23 mouse cellular contexts compared by ENCODE assay signal in the genomic region with DNA sequence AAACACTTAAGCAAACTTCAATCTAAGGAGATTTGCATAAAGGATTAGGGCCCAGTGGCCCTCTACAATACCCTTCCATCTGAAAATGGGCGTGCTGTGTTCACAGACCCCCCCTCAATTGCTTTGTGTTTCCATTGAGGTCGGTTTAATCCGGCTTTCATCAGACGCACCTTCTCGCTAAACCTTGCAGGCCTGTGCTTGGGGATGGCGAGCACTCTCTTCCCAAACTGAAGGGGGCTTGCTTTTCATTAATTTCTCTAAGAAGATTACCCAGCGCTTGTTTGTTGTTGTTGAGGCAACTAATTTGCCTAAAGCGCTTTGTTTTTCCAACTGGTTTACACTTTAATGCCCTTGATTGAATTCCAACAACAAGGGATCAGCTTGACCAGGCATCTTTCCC.
DNase-seq lines count a peak whose midpoint lies in the region; ATAC-seq and TF ChIP-seq lines count a peak whose summit lies in the region.
"Had no signal": no experiment of that assay in that cellular context is flagged by ENCODE, and none has a peak within 500 bp of the region (broad histone marks: within the 10 kb centered on the region; RNA-seq: fewer than 3 reads in every experiment).

No protein-coding gene starts in this region.

- no peaks in the 10 kb centered on the region for H3K9me3 ChIP-seq in hindbrain, embryonic 11.5 days (ENCODE audit: control insufficient read depth, low read length)
- no peaks in the 10 kb centered on the region for H3K9me3 ChIP-seq in hindbrain, embryonic 12.5 days (replicated peaks)
- H3K9me3 ChIP-seq in midbrain, embryonic 11.5 days (ENCODE audit: control insufficient read depth, low read length): no peaks in the 10 kb centered on the region
- H3K9me3 ChIP-seq in midbrain, postnatal 0 days (ENCODE audit: low read length): no peaks in the 10 kb centered on the region
- H3K9me3 ChIP-seq in kidney, embryonic 16.5 days (ENCODE audit: low read length): no peaks in the 10 kb centered on the region
- H3K9me3 ChIP-seq: embryonic facial prominence, embryonic 12.5 days had no signal

- no peak for ATAC-seq in hindbrain, embryonic 11.5 days (ENCODE audit: low FRiP score)
- ATAC-seq in hindbrain, embryonic 12.5 days (ENCODE audit: low FRiP score): no peak
- ATAC-seq in midbrain, embryonic 11.5 days (ENCODE audit: low FRiP score): peak; percentile 49; the same call in 1 of the 2 replicates
- ATAC-seq in midbrain, postnatal 0 days (ENCODE audit: low FRiP score): no peak
- no peak for ATAC-seq in kidney, embryonic 16.5 days (ENCODE audit: low FRiP score, low TSS enrichment)
- ATAC-seq: CD4-positive, CD25-positive, alpha-beta regulatory T cell, adult 4 months; intestine, postnatal 0 days had no signal

- 13% methylated on average over 8 of the region's 8 CpGs for WGBS in hindbrain, embryonic 11.5 days
- whole genome bisulfite sequencing in hindbrain, embryonic 12.5 days: 16% methylated on average over 8 of the region's 8 CpGs
- WGBS in midbrain, embryonic 11.5 days: 4% methylated on average over 8 of the region's 8 CpGs
- WGBS in midbrain, postnatal 0 days: 36% methylated on average over 8 of the region's 8 CpGs
- WGBS in kidney, embryonic 16.5 days: 35% methylated on average over 8 of the region's 8 CpGs

- H3K9ac ChIP-seq in hindbrain, embryonic 11.5 days (ENCODE audit: low read depth, low read length): no peak overlapping the region
- no peak overlapping the region for H3K9ac ChIP-seq in hindbrain, embryonic 12.5 days
- peak overlapping the region; percentile 16; the same call in 1 of the 2 replicates for H3K9ac ChIP-seq in midbrain, embryonic 11.5 days (ENCODE audit: low read length)
- no peak overlapping the region for H3K9ac ChIP-seq in midbrain, postnatal 0 days (replicated peaks; ENCODE audit: low read length, poor library complexity, severe bottlenecking)
- no peak overlapping the region for H3K9ac ChIP-seq in kidney, embryonic 16.5 days (replicated peaks; ENCODE audit: low read length)
- H3K9ac ChIP-seq: embryonic facial prominence, embryonic 12.5 days; liver, embryonic 14.5 days had no signal

- no peak for TF ChIP-seq CTCF in midbrain, postnatal 0 days (IDR thresholded peaks at IDR 0.05)
- no peak for TF ChIP-seq CTCF in brain, embryonic 14.5 days (IDR thresholded peaks at IDR 0.05; ENCODE audit: borderline replicate concordance, extremely low read depth, insufficient read depth, insufficient read length)

- no peak overlapping the region for H3K4me3 ChIP-seq in hindbrain, embryonic 11.5 days (ENCODE audit: low read depth, low read length)
- no peak overlapping the region for H3K4me3 ChIP-seq in hindbrain, embryonic 12.5 days
- no peak overlapping the region for H3K4me3 ChIP-seq in midbrain, embryonic 11.5 days (ENCODE audit: low read depth, low read length)
- H3K4me3 ChIP-seq in midbrain, postnatal 0 days (ENCODE audit: low read depth, low read length): no peak overlapping the region
- H3K4me3 ChIP-seq in kidney, embryonic 16.5 days (ENCODE audit: low read length): no peak overlapping the region
- H3K4me3 ChIP-seq: embryonic facial prominence, embryonic 12.5 days had no signal

- H3K27me3 ChIP-seq in hindbrain, embryonic 11.5 days (ENCODE audit: control insufficient read depth, insufficient read depth, low read length): 0 out of 2 replicates have a peak, but pooled peaks cover 2% of the 10 kb centered on the region
- peaks cover 21% of the 10 kb centered on the region for H3K27me3 ChIP-seq in hindbrain, embryonic 12.5 days
- H3K27me3 ChIP-seq in midbrain, embryonic 11.5 days (ENCODE audit: control insufficient read depth, insufficient read depth, low read length): peaks cover 2% of the 10 kb centered on the region; the same call in 1 of the 2 replicates
- peaks cover 6% of the 10 kb centered on the region; the same call in 1 of the 2 replicates for H3K27me3 ChIP-seq in midbrain, postnatal 0 days (ENCODE audit: insufficient read depth, low read length)
- H3K27me3 ChIP-seq in kidney, embryonic 16.5 days (ENCODE audit: insufficient read depth, low read length): peaks cover 54% of the 10 kb centered on the region

- no peaks in the 10 kb centered on the region for H3K36me3 ChIP-seq in hindbrain, embryonic 11.5 days (ENCODE audit: control insufficient read depth, insufficient read depth, low read length)
- H3K36me3 ChIP-seq in hindbrain, embryonic 12.5 days: no peaks in the 10 kb centered on the region
- H3K36me3 ChIP-seq in midbrain, embryonic 11.5 days (ENCODE audit: control insufficient read depth, insufficient read depth, low read length): no peaks in the 10 kb centered on the region
- H3K36me3 ChIP-seq in midbrain, postnatal 0 days (ENCODE audit: insufficient read depth, low read length): no peaks in the 10 kb centered on the region
- no peaks in the 10 kb centered on the region for H3K36me3 ChIP-seq in kidney, embryonic 16.5 days (ENCODE audit: insufficient read depth, low read length)
- H3K36me3 ChIP-seq: embryonic facial prominence, embryonic 12.5 days had no signal

- peak; percentile 12 for DNase-seq in hindbrain, embryonic 11.5 days (ENCODE audit: low spot score)
- no peak for DNase-seq in midbrain, embryonic 11.5 days (ENCODE audit: low spot score, missing footprints)
- no peak for DNase-seq in midbrain, postnatal 0 days (ENCODE audit: low spot score)
- peak; percentile 83 for DNase-seq in brain, embryonic 14.5 days (ENCODE audit: low read depth)
- DNase-seq in embryo, embryonic 11 days: peak; percentile 37
- no peak for DNase-seq in left cerebral cortex, adult 18-20 months (ENCODE audit: low spot score in 2 of 2)
- DNase-seq: adrenal gland, postnatal 14 days; cerebellum, adult 11-12 months; cerebellum, adult 9-11 months; kidney, adult 9 months; kidney, postnatal 14 days; layer of hippocampus, adult 9-11 months; liver; lung, adult 2 months; lung, postnatal 10 days; right cerebral cortex, postnatal 14 days had no signal

- no peak overlapping the region for H3K27ac ChIP-seq in hindbrain, embryonic 11.5 days (ENCODE audit: low read depth, low read length)
- no peak overlapping the region for H3K27ac ChIP-seq in hindbrain, embryonic 12.5 days
- peak overlapping the region; percentile 25; the same call in 1 of the 2 replicates for H3K27ac ChIP-seq in midbrain, embryonic 11.5 days (ENCODE audit: low read depth, low read length)
- no peak overlapping the region for H3K27ac ChIP-seq in midbrain, postnatal 0 days (ENCODE audit: low read depth, low read length)
- no peak overlapping the region for H3K27ac ChIP-seq in kidney, embryonic 16.5 days (ENCODE audit: low read length)
- H3K27ac ChIP-seq: embryonic facial prominence, embryonic 12.5 days; liver, embryonic 14.5 days; macrophage had no signal

- H3K4me2 ChIP-seq in hindbrain, embryonic 11.5 days (replicated peaks; ENCODE audit: low read depth, low read length): no peak overlapping the region
- H3K4me2 ChIP-seq in hindbrain, embryonic 12.5 days (replicated peaks): no peak overlapping the region
- peak overlapping the region; percentile 22 for H3K4me2 ChIP-seq in midbrain, embryonic 11.5 days
- H3K4me2 ChIP-seq in midbrain, postnatal 0 days (ENCODE audit: low read depth, low read length, poor library complexity, severe bottlenecking): no peak overlapping the region
- no peak overlapping the region for H3K4me2 ChIP-seq in kidney, embryonic 16.5 days (replicated peaks; ENCODE audit: low read depth, low read length)
- H3K4me2 ChIP-seq: embryonic facial prominence, embryonic 12.5 days had no signal

- H3K4me1 ChIP-seq in hindbrain, embryonic 11.5 days (replicated peaks; ENCODE audit: control insufficient read depth, insufficient read depth, low read length): peaks cover 3% of the 10 kb centered on the region; the same call in 1 of the 2 replicates
- peaks cover 24% of the 10 kb centered on the region for H3K4me1 ChIP-seq in hindbrain, embryonic 12.5 days
- H3K4me1 ChIP-seq in midbrain, embryonic 11.5 days (ENCODE audit: control insufficient read depth, insufficient read depth, low read length): peaks cover 34% of the 10 kb centered on the region
- H3K4me1 ChIP-seq in midbrain, postnatal 0 days (ENCODE audit: insufficient read depth, low read length): 0 out of 2 replicates have a peak, but pooled peaks cover 3% of the 10 kb centered on the region
- H3K4me1 ChIP-seq in kidney, embryonic 16.5 days (ENCODE audit: insufficient read depth, low read length): peaks cover 1% of the 10 kb centered on the region

- no peak for TF ChIP-seq POLR2A in brain, embryonic 14.5 days (IDR thresholded peaks at IDR 0.05; ENCODE audit: borderline replicate concordance, extremely low read depth, insufficient read depth, insufficient read length, poor library complexity, severe bottlenecking)

Comparison
In these comparisons a context has a peak if more than half of its experiments do, and no peak if none do; other contexts are left out.
1. DNase-seq: peak in hindbrain, embryonic 11.5 days (single experiment), brain, embryonic 14.5 days (single experiment) and embryo, embryonic 11 days (single experiment); none in midbrain, embryonic 11.5 days (single experiment), midbrain, postnatal 0 days (single experiment) and left cerebral cortex, adult 18-20 months (0 of 2).